Mouse (Mus musculus) thymus, postnatal 36 days (tissue): ENCODE data around the gene Grik4.

Experiments
- DNase-seq, 2 experiments: peaks; one replicate each; pipeline ENCODE4 v3.0.0; 2022; ENCODE audit warnings: mixed read lengths in 2 of 2

Grik4 gene

DNA sequence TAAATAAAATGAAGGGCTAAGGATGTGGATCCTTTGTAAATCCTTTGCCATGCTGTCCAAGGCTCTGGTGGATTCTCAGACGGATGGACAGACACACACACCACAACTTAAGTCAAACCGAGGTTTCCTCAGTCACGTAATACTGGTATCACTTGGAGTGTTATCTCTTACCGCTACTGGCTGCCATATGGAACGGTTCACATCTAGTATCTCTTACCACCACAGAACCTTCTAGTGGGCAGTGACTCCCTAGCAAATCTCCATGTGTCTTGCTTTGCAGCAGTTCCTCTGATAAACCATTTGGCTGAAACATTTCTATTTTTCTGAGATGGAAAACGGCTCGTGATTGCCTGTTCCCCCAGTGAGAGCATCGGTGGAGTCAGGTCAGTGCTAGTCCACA lies 470.0 kb downstream of the Grik4 start:
- no peak for DNase-seq

DNA sequence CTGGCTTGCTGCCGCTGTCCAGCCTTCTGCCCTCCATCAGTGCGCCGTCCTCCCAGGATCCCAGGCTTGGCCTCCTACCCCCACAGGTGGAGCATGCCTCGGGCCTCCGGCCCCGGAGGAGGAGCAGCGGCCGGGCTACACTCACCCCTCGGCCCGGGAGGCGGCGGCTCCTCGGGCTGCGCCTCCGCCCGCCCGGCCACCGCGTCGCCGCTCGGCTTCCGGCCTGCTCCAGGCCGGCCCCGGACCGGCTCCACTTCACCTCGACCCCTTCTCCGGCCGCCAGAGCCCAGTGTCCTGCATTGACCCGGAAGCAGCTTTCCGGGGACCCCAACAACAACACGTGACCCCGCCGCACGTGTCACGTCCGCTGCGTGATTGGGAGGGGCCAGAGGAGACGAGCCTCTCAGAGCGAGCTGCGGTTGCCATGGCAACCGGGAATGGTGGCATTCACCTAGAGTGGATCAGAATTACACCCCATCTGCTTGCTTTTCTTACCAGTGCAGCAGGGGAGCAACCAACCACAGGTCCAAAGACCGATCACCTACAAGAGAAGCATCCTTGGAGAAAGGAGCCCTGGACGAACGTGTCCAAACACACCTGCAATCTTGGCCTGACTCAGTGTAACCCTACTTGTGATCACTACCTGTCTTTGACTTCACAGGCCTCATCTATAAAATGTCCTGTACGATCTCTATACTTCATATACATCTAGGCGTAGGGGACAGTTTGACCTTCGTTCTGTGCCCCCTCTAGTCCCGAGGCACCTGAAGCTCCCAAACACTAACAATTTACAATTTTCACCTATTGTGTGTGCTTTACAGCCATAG lies 472.2 kb downstream of the Grik4 start:
- DNase-seq, result peak; percentile 86 to 94

DNA sequence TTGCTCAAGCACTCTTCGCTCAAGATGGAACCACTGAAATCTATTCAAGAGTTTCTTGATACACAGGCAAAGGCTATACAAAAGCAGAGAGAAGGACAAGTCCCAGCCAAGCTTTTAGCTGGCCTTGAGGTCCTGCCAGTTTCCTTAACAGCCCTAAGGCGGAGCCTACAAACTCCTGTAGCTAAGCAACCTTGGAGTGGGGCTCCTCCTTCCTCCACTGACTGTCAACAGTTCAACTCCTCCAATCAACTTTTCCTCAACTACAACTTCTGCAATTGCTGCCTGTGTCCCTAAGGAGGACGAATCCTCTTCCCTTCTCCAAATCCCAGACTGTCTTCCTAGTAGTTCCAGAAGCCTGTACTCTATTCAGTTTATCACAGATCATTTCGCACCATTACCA lies 473.1 kb downstream of the Grik4 start:
- peak in 1 of 2 experiments; percentile 44 for DNase-seq

DNA sequence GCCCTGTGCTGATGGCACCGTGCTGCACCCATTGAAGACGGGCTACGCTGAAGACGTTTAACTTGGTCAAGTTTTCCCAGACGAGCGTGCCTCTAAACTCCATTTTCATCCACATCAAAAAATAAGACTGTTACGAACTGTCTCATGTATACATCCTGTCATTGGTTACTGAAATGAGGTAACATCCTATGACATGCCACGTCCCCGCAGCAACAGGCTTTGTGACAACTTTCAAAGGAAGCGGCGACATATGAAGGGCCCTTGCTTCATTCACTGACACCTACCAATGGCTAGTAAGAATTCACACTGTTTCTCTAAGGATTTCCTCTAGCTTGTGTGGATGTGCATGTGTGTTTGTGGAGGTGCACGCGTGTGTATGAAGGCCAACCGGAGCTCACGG lies 475.0 kb downstream of the Grik4 start:
- DNase-seq, result peak; percentile 46 to 63

DNA sequence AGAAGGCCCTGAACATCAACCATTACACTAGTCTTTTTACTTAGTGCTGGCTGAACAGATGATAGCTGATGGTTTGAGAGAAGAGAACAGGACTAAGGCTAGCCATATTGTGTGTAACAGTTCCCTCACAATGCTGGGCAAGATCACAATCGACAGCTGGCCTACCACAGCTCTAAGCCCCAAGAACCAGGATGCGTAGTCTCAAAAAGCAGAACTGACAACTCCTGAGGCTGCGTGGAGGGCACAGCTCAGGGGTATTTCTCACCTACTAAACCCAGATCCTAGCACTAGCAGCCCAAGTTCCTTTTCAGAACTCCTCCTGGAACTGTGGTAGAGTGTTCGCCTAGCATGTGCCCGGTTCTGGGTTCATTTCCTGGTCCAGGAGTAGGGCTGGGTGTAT lies 475.9 kb downstream of the Grik4 start:
- peak in 1 of 2 experiments; percentile 30 for DNase-seq
